Mouse (Mus musculus): ENCODE results near the gene Aldh1a3.

DNA sequence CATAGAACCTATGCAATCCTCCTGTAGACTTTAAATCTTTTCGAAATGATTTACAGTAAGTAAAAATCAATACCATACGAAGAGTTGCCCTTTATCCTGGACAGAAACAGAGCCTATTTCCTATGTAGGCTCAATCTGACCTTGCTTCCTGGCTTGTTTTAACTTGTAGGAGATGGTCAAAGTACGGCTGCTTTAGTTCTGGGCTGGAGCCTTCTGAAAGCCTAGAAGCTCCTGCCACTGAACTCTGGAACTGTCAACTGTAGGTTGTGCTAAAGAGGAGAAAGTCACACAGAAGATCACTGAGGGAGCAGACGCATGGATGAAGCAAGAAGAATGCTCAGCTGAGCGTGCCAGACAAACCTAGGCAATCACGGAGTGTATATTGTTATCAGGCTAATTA lies 56.3 kb downstream of the Aldh1a3 start:
- TF ChIP-seq CTCF (IDR thresholded peaks at IDR 0.05; ENCODE audit: low read depth) (no peak), EP300 (optimal IDR thresholded peaks at IDR 0.05) (no peak)

Data from stomach, postnatal 0 days (tissue).